Mouse (Mus musculus) thymus, postnatal 0 days (tissue): ENCODE results near the gene Acadvl. TPM values are rescaled to one million over a fixed set of nuclear protein-coding genes. Genes with fewer than 3 reads are reported as not detected.
"Not testable (repeated sequence)": the region's sequence is repeated elsewhere in the genome, so short reads cannot be mapped to it uniquely, and the experiment has no call there.

ENCODE experiments used
- DNase-seq: peaks from one replicate; pipeline ENCODE4 v3.0.0-alpha.2; 2015; ENCODE audit warnings: low spot score
- polyA plus RNA-seq: library from polyadenylated mRNA; unstranded; fragments of >200 nt; fragmentation: Nextera tagmentation; extraction: Ambion mirVana; gene quantifications from 2 replicates; pipeline ENCODE4 v1.2.1, GENCODE M21; 2015

Acadvl gene
- polyA plus RNA-seq, 1 experiment from 2014 or later = 105 TPM

- DNase-seq = no peak
Measured at GRCm38 (mm10) chr11:70028401-70029129, 13.4 kb upstream of the Acadvl start.

- DNase-seq = no peak
Measured at GRCm38 (mm10) chr11:70027397-70027796, 12.2 kb upstream of the Acadvl start.

DNA sequence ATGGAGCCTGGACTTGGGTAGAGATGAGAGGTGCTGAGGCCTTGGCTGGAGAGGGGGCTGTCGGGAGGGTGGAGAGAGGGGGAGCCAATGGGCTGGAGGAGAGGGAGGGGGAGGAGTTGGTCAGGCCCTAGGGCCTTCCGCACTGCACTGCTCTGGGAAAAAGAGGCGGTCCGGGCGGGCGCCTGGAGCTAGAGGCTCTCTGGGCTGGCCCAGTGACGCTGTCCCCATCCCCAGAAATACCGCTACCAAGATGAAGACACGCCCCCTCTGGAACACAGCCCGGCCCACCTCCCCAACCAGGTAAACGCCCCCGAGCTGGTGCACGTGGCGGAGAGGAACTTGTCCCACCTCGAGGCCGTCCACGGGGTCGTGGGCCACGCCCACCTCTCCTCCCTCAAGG lies 11.5 kb upstream of the Acadvl start:
- no peak for DNase-seq

GRCm38 (mm10) chr11:70024151-70024514 lies 8.9 kb upstream of the Acadvl start:
- DNase-seq = no peak

GRCm38 (mm10) chr11:70023481-70024150 lies 8.4 kb upstream of the Acadvl start:
- no peak for DNase-seq

DNA sequence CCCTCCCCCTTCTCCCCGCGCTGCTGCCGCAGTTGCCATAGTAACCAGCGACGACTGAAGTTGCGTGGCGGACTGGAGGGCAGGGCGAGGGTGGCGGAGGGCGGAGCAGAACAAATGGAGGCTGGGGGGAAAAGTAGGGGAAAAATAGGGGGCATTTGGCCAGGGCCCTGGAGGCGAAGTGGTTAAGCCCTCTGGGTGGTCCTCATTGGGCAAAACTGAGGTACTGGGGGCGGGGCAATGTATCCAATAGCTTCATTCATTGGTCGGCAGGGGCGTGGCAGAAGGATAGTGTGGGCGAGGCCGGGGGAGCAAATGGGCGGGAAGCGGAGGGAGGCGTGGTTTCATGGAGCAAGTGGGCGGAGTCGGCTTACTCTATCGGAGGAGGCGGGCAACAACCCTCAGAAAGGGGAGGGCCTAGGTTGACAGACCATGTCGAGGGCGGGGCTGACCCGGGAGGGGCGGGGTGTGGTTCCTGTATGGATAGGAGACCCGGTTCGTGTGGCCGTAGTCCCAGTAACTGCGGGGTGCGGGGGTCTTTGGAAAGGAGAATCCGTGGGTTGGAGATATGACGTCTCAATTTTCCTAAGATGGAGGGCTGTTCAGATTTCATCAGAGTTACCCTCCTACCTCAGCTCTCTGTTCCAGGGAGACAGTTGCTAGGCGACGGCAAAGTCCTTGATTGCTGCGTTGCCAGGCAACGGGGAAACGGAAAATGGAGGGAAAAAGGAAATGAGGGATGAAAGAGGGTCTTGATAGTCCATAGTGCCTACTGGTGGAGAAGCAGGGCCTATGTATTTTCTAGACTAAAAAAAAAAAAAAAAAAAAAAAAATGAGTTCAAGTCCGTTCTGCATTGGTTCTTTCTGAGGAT lies 6.3 kb upstream of the Acadvl start:
- DNase-seq = peak; percentile 95

DNA sequence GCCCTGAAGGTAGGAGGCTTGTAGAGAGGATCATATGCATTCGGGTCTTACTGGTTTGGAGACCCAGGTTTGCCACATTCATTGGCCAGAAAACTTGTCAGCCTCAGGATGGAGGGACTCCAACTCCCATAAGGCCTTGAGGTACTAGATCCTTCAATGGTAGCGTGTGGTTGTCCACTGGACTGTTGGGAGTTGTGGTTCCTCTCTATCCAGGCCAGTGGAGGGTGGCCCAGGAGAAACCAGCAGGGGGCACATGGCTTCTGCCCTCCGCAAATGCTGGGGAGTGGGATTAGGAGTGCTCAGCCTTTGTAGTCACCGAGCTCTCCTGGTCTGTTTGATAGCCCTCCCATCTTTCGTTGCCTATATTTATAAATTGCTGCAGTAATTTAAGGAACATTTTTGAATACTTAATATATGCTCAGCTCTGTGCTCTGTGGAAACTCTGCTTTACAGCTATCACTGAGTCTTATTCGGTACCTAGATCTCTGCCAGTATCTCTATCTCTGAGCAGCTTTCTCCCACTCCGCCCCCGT lies 5.6 kb upstream of the Acadvl start:
- DNase-seq = peak; percentile 83

DNA sequence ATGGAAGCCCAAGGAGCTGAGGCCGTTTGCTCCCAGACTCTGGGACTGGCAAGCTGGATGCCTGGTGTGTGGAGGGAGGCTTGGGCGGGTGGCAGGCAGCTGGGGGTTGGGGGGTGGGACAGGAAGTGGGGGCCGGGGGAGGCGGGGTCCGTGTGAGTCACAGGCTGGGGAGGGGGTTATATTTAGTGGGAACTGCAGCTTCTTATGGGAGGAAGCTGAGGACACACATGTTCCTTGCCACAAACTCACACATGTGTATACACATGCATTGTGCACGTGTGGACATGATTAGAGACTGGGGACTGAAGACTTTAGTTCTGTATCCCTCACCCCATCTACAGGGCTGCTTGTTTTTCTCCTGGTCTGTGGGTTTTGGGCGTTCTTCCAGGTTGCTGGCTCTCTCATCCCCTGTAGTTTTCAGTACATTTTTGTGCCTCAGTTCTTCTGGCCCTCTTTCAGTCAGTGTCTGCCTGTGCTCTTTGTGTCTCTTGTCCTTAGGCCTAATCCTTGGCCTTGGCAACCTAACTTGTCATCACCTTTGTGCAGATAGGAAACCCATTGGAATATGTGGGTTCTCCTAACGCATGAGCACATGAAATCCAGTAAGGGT lies 4.9 kb upstream of the Acadvl start:
- DNase-seq = peak; percentile 67

DNA sequence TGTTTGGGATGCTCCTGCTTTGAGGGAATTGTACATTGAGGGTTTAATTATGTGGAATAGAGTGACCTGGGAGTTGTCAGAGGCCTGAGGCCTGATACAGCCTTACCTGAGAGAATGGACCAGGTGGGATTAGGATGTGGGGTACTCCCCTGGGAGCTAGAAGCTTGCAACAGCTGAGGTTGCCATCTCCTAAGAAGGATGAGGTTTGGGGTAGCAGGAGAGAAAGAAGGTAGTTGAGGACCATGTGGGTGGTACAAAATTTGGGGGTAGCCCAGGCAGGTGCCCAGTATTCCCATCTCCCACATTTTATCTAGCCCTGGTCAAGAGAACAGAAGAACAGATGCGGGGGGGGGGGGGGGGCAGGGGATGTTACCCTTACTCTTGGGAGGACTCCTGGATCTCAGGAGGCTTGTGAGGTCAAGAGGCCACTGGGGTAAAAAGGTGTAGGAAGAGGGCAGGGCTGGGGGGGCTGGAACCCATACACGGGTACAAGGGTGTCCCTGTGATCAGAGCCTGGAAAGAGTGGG lies 4.3 kb upstream of the Acadvl start:
- DNase-seq = no peak

GRCm38 (mm10) chr11:70018131-70018990 lies 3.1 kb upstream of the Acadvl start:
- peak; percentile 62 for DNase-seq

DNA sequence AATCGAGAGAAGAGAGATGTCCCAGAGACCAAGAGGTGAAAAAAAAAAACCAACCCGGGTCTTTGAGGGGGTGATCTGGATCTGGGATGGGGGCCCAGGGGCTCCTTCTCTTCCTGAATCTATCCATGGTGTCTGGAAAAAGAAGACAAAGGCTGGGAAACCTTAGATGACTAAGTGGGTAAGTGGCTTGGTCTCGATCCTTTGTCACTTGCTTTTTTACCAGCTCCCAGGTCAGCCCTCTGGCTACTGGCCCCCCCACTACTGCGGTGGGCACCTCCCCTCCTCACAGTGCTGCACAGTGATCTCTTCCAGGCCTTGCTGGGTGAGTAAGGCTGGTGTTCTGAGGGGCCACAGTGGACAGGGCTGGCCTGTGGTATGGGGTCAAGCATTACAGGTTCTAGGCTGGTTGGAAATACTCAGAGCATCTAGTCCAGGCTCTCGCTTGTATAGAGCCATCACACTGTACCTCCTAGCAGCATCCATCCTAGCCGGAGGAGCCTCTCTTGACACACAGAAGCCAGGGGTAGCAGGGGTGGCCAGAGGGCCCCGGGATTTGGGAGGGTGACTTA lies 2.1 kb upstream of the Acadvl start:
- no peak for DNase-seq

DNA sequence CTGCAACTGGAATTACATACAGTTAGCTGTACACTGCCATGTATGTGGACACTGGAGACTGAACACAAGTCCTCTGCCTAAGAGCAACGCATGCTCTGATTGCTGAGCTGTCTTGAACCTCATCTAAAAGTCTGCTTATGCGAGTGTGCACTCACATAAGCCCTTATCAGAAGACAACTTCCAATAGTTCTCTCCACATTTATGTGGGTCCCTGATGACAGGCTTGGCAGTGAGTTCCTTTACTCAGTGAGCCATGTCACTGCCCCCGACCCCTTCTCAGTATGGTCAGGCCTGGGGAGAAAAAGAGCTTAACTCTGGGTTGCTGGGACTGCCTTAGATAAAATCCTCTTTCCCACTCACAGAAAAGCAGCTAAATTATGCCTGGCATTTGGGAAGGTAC lies 1.5 kb upstream of the Acadvl start, which contains the start of gene Dlg4:
Dlg4 (plus strand) TSS at position 274 of the 400 bp plus-strand sequence.
- DNase-seq = no peak

DNA sequence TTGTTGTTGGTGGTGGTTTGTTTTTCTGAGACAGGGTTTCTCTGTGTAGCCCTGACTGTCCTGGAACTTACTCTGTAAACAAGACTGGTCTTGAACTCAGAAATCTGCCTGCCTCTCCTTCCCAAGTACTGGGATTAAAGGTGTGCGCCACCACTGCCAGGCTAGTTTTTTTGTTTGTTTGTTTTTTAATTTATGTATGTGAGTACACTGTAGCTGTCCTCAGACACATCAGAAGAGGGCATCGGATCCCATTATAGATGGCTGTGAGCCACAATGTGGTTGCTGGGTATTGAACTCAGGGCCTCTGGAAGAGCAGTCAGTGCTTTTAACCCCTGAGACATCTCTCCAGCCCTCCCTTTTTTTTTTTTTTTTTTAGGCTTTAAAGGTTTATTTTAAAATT lies 966 bp upstream of the Acadvl start:
- DNase-seq = not testable (repeated sequence)

DNA sequence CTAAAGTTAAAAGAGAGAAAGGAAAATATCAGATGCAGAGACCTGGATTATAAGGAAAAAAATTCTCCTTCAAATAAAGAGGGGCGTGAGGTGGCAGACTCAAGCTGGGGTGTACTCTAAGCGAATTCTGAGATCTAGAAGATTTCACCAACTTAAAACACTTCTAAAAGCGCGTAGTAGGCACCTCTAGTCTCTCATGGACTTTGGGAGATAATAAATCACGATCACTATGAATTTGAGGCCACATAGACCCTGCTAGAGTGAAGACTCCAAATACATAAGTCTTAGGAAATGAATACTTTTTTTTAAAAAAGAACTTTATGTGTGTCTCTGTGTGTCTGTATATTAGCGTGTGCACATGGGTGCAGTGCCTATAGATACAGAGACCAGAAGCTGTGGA lies 466 bp upstream of the Acadvl start:
- no peak for DNase-seq

DNA sequence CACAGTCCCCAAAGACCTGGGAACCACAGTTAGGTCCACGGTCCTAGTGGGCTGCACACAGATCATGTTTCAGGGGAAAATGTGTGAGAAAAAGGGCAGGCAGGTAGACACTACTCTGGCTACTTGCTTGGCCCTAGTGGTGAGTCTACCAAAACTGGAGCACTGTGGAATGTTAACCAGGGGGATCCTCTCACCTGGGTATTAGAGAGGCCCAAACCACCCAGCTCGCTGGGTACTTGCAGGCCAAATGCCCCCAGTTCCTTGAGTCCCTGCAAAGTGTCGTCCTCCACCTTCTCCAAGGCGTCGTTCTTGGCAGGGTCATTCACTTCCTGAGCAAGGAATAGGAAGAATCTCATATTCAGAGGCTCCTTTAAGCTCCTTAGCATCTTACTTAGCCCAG lies 1.2 kb downstream of the Acadvl start:
- DNase-seq = no peak

DNA sequence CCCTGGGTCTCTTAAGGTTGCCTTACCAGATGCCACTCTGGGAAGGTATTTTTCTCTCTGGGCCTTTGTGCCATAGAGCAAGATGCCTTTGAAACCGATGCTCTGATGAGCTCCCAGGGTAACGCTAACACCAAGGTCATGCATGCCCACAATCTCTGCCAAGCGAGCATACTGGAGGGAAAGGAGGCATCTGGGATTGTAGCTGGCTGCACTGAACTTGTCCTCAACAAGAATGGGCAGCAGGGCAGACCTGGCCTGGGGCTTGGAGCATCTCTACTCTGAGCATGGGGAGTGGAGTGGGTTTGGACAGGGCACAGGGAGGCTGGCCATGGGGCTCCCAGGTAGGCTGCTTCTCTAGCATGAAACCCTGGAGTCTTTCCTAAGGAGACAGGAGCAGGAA lies 1.8 kb downstream of the Acadvl start:
- no peak for DNase-seq

- DNase-seq = no peak
Measured at GRCm38 (mm10) chr11:70012931-70013330, 2.3 kb downstream of the Acadvl start.

GRCm38 (mm10) chr11:70010961-70011360 lies 4.2 kb downstream of the Acadvl start:
- no peak for DNase-seq

GRCm38 (mm10) chr11:70010548-70010947 lies 4.7 kb downstream of the Acadvl start:
- DNase-seq = no peak

- no peak for DNase-seq
Measured at GRCm38 (mm10) chr11:70010033-70010432, 5.2 kb downstream of the Acadvl start.
